Mouse (Mus musculus): ENCODE results near the gene Adam19.
"Not testable (repeated sequence)": the region's sequence is repeated elsewhere in the genome, so short reads cannot be mapped to it uniquely, and the experiment has no call there.

- TF ChIP-seq POLR2A (IDR thresholded peaks at IDR 0.05; ENCODE audit: insufficient read length, low read depth); USF1 (IDR thresholded peaks at IDR 0.05; ENCODE audit: low read depth); MAX (IDR thresholded peaks at IDR 0.05; ENCODE audit: low read depth); POLR2AphosphoS2 (IDR thresholded peaks at IDR 0.05; ENCODE audit: insufficient read length, low read depth); CEBPB (IDR thresholded peaks at IDR 0.05; ENCODE audit: insufficient read depth, poor library complexity, severe bottlenecking); REST (IDR thresholded peaks at IDR 0.05; ENCODE audit: insufficient read depth, insufficient read length); MYOG (IDR thresholded peaks at IDR 0.05; ENCODE audit: control insufficient read depth in 1 of 3, insufficient read depth in 1 of 3, insufficient read length in 2 of 3, low read depth in 2 of 3); TCF3 (IDR thresholded peaks at IDR 0.05; ENCODE audit: insufficient read length, low read depth); E2F4 (IDR thresholded peaks at IDR 0.05; ENCODE audit: insufficient read depth); TCF12 (IDR thresholded peaks at IDR 0.05; ENCODE audit: insufficient read depth, poor library complexity, severe bottlenecking): not testable (repeated sequence)
These were observed 126.2 kb downstream of the Adam19 start for GRCm38 (mm10) chr11:46182031-46182430.

Measured in myocyte (in vitro differentiated cells).